Mouse (Mus musculus) left cerebral cortex, adult 2 months (tissue): ENCODE measurements around the gene Tm7sf3. TPM values are rescaled to one million over a fixed set of nuclear protein-coding genes. Genes with fewer than 3 reads are reported as not detected.

ENCODE experiments used
- DNase-seq, 2 experiments: peaks; one replicate each; pipeline ENCODE4 v3.0.0; 2021 to 2022; ENCODE audit warnings: low spot score in 2 of 2, mixed read lengths in 1 of 2; ENCODE audit errors: extremely low spot score in 1 of 2
- H3K27ac ChIP-seq: fragments of 200-600 bp; 2 replicates; pipeline ENCODE4 v1.8.1; 2022
- H3K4me3 ChIP-seq: fragments of 200-600 bp; 2 replicates; pipeline ENCODE4 v1.8.1; 2022
- CTCF ChIP-seq: fragments of 200-600 bp; IDR thresholded peaks from 2 replicates; pipeline ENCODE4 v1.8.1; 2022; ENCODE audit warnings: antibody characterized with exemption, mild to moderate bottlenecking, moderate library complexity
- intact Hi-C: fragments of 180-260 bp; cut with DNase I; formaldehyde crosslinking; loops from one replicate; pipeline ENCODE4 v1.15.1; 2025
- long read RNA-seq, 2 experiments: library from polyadenylated mRNA; stranded (forward); transcript quantifications; one replicate each; pipeline ENCODE4 v2.0.0; 2021; ENCODE audit warnings: borderline mapping rate in 2 of 2
- total RNA-seq, 2 experiments: library from RNA; stranded (reverse); gene quantifications; 2 replicates each; pipeline ENCODE4 v1.2.3; 2021

The Tm7sf3 gene
- total RNA-seq = 10 to 100 TPM; 26.4 to 27.4 TPM
- long read RNA-seq, experiment 1, transcript Tm7sf3-201 (12 exons, 3,241 nt) = major isoform, 64 of 73 reads
- long read RNA-seq, experiment 1, partial matches to known transcripts = 6 of 73 reads
- long read RNA-seq, experiment 1, other reads (novel, unspliced or antisense) = 3 of 73 reads
- long read RNA-seq, experiment 2, transcript Tm7sf3-201 (12 exons, 3,241 nt) = major isoform, 56 of 65 reads
- long read RNA-seq, experiment 2, partial matches to known transcripts = 5 of 65 reads
- long read RNA-seq, experiment 2, other reads (novel, unspliced or antisense) = 4 of 65 reads

DNA sequence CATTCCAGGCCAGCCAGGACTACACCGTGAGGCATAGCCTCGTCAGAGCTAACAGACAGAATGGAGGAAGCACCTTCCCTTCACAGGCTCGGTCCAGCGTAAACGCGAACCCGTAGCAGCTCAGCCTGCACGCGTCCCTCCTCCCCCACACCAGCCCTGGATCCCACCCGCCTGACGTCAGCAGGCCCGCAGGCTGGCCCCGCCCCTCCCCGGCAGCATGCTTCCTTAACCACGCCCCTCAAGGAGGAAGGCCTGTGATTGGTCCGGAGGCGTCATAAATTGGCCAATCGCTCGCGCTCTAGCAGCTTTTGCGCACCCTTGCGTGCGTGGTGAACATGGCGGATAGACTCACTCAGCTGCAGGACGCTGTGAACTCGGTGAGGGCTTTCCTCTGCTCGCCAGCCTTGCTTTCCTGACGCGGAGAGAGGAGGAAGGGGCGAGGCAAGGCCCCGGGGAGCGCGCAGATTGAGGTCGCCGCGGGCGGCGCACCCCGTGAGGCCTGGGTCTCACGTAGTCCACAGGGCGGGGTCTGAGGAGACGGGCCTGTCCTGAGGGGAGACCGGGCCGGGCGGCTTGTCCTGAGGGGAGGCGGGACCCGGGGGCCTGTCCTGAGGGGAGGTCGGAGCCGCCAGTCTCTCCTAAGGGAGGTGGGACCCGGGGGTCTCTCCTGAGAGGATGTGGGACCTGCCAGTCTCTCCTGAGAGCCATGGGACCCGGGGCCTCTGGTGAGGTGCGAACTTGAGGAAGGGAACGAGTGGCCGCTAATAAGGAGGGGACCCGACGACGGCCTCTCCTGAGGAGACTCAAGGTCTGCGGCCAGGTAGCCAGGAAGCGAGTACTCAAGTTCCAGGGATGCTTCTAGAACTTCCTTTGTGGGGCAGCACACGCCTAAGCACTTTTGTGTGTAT is at the start of gene Tm7sf3, which contains the start of gene Med21:
Gene Tm7sf3, minus strand, starts transcription at position 549 of the 908 bp plus-strand sequence.
Gene Med21, plus strand, starts transcription at position 272 of the 908 bp plus-strand sequence.
- Histone ChIP-seq H3K27ac (peak within 1 kb of the TSS; percentile 92), H3K4me3 (peak within 1 kb of the TSS; percentile 63)
- peak; percentile 12; the same call in 1 of the 2 replicates for TF ChIP-seq CTCF
- DNase-seq = peak; percentile 98 to 99
- intact Hi-C loops = loop anchor here (2.0 to 10.0 kb wide), 2 partner anchors 66 to 342 kb away; partner anchors contain the start of genes Fgfr1op2 and Ints13

DNA sequence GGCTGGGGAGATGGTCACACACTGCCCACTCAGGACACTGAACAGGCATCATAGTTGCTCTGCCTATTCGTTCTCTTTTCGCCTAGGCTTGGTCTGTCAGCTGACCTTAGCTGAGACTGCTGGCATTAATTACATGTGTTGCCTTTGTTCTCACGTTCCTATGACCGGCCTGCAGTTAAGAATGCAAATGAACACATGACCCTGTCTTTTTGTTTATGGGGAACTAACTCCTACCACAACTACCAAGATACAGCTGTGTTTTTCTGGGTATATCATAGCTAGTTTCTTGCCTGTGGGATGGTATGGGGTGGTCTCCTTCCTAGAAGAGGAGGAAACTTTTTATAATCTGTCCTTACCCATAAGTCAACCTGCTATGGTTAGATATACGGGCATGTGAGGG is 46.2 kb upstream of the Tm7sf3 start:
- no peak overlapping the region for H3K4me3 ChIP-seq
- H3K27ac ChIP-seq = no peak overlapping the region
- DNase-seq = no peak
- intact Hi-C loops = no loop called here
- no peak for TF ChIP-seq CTCF

DNA sequence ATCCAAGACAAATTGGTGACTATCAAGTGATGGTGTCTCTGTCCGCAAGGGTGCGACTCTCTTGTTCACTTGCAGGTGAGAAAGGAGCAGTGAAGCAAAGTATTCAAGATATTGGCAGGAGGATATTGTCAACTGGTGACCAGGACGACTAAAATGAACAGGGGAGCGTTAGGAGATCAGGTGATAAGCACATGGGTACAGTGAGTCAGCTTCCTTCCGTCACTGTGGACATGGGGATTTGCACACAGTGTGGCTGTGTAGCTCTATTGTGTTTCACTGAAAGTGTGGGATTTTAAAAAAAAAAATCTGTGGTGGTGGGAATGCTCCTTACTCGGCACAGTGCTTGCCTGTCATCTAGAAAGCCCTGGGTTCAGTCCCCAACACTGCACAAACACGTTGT is 45.4 kb upstream of the Tm7sf3 start:
- Histone ChIP-seq H3K27ac (no peak overlapping the region), H3K4me3 (no peak overlapping the region)
- TF ChIP-seq CTCF = no peak
- intact Hi-C loops = no loop called here
- no peak for DNase-seq

DNA sequence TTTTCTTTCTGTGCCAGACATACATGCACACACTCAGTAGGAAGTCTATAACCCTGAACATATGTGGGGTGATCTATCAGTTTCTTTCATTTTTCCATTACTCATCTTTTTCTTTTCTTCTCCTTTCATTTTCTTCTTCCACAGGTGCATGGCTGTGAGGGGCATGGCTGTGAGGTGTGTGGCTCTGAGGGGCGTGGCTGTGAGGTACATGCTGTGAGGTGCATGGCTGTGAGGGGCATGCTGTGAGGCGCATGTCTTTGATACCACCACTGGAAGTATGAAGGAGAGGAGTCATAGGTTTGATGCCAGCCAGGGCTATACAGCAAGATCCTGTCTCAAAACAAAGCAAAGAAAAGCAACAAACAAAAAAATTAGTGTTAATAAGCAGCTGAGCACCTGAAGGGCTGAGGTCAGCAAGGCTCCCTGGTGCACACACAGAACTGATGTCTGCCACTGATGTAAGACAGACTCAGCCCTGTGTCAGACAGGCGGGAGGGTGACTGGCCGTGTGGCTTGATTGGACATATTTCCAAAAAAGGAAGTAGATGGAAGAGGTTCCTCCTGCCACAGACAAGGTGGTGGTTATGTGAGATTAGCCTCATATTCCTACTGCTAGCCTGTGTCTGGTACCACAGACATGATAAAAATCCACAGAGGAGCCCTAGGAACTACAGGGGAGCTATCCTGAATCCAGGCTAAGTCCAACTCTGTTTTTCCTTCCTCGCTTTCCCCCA is 44.0 kb upstream of the Tm7sf3 start:
- Histone ChIP-seq H3K4me3 (no peak overlapping the region), H3K27ac (no peak overlapping the region)
- no peak for DNase-seq
- intact Hi-C loops = no loop called here
- no peak for TF ChIP-seq CTCF

DNA sequence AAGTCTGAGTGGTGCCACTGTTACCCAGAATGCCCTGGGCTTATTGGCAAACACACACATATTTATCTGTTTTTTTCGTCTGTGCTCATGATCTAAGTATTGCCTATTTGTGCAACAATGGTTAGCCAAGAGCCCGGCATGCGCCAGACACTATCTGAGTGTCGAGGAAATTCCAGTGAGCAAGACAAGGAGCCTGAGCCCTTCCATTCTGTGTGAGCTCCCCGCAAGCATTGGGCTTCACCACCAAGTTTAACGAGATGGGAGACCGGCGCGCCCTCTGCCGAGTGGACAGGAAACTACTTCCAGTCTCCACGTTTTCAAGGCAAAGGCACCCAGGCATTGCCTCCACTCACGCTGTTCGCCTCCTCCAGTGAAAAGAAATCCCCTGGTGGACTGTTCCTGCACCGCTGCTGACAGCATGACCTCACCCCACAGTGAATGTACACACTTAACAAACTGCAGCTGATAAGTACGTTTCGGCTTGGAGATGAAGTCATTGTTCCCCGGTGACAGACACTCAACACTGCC is 43.2 kb upstream of the Tm7sf3 start:
- H3K4me3 ChIP-seq = no peak overlapping the region
- no peak overlapping the region for H3K27ac ChIP-seq
- peak; percentile 49 for TF ChIP-seq CTCF
- no peak for DNase-seq
- intact Hi-C loops = no loop called here

DNA sequence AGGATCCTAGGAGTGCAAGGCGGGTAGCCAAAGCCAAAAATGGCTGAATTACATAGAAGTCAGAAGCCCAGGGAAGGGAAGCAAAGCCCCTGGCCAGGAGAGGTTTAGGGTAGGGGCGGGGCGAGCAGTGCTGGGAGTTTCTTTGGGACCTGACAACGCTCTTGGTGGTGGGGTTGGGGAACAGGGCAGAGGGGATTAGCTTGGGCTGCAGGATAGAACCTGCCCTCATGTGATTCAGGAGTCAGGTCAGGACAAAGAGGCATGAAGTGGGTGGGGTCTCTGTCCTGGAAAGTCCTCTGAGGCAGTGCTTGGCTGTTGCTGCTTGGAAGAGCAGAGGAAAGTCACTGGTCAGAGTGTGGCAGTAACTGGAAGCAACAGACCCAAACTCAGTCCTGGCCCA is 41.3 kb upstream of the Tm7sf3 start:
- intact Hi-C loops = no loop called here
- H3K4me3 ChIP-seq = no peak overlapping the region
- no peak for DNase-seq
- no peak for TF ChIP-seq CTCF
- no peak overlapping the region for H3K27ac ChIP-seq

DNA sequence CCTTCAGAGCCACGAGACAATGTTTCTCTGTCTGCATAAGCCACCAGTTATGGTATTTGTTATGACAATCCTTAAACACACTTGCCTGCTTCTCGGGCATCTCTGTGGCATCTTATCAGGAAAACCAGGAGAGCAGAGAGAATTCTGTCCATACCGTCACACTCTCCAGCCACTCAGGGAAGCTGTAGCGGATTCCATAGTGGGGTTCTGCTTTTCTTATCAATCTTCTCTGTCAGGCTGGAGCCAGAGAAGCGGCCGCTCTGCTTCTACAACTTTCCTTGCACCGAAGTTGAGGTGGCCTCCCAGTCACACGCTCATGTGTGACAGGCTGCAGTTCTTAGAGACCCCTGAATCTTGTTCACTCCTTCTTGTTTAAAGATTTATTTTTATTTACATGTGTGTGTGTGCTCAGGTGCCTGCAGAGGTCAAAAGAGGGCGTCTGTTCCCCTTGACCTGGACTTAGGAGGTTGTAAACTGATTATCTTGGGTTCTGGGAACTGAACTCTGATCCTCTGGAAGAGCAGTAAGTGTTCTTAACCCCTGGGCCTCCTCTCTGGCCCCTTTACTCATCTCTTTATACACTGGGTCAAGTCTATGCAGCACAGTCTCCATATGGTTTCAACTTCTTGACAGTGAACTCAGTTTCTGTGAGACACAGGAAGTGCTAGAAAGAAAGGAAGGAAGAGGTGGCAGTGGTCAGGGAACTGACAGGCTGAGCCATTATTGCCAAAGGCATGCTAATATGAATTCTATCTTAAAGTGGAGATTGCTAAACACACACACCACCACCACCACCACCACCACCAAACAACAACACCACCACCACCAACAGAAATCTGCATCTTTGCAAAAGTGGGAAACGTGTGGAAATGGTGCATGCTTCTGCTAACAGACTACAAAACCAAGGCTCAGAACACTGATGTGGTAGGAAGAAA is 35.8 kb upstream of the Tm7sf3 start:
- no peak for DNase-seq
- Histone ChIP-seq H3K27ac (no peak overlapping the region), H3K4me3 (no peak overlapping the region)
- TF ChIP-seq CTCF = no peak
- intact Hi-C loops = no loop called here

DNA sequence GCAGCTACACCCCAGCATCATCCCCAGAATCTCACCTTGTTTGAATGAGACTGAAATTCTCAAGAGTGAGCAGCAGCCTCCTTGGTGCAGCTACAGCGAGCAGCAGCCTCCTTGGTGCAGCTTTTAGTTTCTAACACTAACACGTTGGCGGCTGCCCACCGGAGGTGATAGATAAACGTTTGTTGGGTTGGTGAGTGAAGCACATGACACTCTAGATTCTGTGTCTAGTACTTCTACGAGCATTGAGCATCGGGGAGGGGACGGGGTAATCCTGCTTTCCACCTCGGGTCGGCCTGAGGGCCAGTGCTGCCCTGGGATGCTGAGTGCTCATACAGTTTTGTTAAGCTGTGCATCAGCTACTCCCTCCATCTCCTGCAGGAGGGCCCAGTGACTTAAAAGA is 34.3 kb upstream of the Tm7sf3 start:
- DNase-seq = no peak
- TF ChIP-seq CTCF = no peak
- intact Hi-C loops = no loop called here
- H3K4me3 ChIP-seq = no peak overlapping the region
- H3K27ac ChIP-seq = no peak overlapping the region

DNA sequence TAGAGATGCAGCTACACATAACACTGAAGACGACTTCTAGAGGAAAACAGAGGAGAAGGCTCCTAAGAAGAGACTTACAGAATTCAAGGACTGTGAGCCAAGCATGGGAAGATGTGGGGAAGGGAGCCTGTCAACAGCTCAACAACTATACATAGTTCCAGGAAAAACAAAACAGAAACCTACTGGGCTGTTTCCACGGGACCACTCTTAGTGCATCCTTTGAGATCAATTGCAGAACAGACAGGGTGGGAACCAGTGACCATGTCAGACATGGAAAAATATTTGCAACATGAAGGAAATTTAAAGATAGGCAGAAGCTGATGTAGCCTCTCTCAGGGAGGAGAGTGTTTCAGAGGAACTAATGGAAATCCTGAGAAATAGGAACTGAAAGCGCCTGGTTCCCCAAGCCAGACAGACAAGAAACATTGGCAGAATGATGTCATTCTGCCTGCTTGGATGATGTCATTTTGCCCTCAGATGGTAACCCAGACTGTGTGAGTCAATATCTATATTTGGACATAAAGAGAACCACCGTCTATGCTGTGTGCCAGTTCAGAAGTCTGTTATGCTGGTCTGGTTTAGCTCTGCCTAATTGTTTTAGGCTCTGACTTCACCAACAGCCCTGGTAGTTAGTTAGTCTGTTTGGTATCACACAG is 32.4 kb upstream of the Tm7sf3 start:
- TF ChIP-seq CTCF = no peak
- intact Hi-C loops = no loop called here
- no peak overlapping the region for H3K27ac ChIP-seq
- H3K4me3 ChIP-seq = no peak overlapping the region
- DNase-seq = no peak

DNA sequence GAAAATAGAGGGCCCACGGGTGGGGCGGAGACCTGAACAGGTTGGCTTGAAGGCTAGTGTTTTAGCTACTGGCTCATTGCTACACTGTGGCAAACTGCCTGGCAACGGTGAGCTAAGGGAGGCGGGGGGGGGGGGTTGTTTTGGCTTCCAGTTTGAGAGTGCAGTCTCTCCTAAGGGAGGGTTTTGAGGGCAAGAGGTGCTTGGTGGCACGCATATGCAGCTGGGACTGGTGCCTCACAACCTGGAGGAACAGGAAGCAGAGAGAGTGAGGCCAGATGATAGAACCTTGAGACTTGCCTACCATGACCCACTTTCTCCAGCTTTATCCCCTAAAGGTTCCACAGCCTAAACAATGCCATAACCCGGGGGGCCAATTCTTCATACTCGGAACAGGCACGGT is 31.8 kb upstream of the Tm7sf3 start:
- intact Hi-C loops = no loop called here
- no peak overlapping the region for H3K4me3 ChIP-seq

More for the DNA sequence above, 31.8 kb upstream of the Tm7sf3 start:
- DNase-seq = no peak
- H3K27ac ChIP-seq = no peak overlapping the region
- TF ChIP-seq CTCF = no peak
